Mouse (Mus musculus): ENCODE data around the gene Ppt2. TPM values are rescaled to one million over a fixed set of nuclear protein-coding genes. Genes with fewer than 3 reads are reported as not detected.

Gene Ppt2
- total RNA-seq (2021): 10 to 100 TPM; 35.7 to 38.9 TPM
- long read RNA-seq, experiment 1, transcript Ppt2-209 (9 exons, 1,710 nt): major isoform, 6 of 36 reads
- long read RNA-seq, experiment 1, partial matches to known transcripts: 3 of 36 reads
- long read RNA-seq, experiment 1, other reads (novel, unspliced or antisense): 25 of 36 reads
- long read RNA-seq, experiment 2, transcript Ppt2-209 (9 exons, 1,710 nt): major isoform, 7 of 34 reads
- long read RNA-seq, experiment 2, partial matches to known transcripts: 0 of 34 reads
- long read RNA-seq, experiment 2, other reads (novel, unspliced or antisense): 26 of 34 reads

GRCm38 (mm10) chr17:34627943-34628643, at the start of gene Ppt2:
Ppt2 (minus strand) TSS chr17:34628510.
- intact Hi-C loops (cut with DNase I; ENCODE audit: low total_unique reads): no loop called here
- DNase-seq: peak; percentile 59

DNA sequence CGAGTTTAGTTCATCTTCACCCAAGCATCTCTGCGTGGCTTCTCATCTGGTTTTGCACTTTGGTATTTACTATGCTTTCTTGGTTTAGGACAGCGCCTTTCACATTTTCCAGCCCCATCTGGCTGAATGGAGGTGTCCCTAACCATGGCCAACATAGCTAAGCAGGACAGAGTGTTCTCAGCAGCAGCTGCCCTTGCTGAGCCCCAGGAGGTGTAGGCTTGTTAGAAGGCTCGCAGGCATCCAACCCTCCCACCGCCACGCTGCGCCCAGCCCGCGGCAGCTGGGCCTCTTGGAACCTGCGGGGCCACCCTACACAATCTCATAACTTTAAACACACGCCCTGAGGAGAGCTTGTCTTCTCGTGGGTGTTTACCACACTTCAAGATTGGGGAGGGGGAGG, 48.4 kb upstream of the Ppt2 start:
- intact Hi-C loops (cut with DNase I; ENCODE audit: low total_unique reads): no loop called here
- no peak for DNase-seq

GRCm38 (mm10) chr17:34676093-34676460, 47.8 kb upstream of the Ppt2 start:
- intact Hi-C loops (cut with DNase I; ENCODE audit: low total_unique reads): no loop called here
- DNase-seq: no peak

- DNase-seq: no peak
- intact Hi-C loops (cut with DNase I; ENCODE audit: low total_unique reads): no loop called here
These were observed 47.1 kb upstream of the Ppt2 start for GRCm38 (mm10) chr17:34675205-34676092.

DNA sequence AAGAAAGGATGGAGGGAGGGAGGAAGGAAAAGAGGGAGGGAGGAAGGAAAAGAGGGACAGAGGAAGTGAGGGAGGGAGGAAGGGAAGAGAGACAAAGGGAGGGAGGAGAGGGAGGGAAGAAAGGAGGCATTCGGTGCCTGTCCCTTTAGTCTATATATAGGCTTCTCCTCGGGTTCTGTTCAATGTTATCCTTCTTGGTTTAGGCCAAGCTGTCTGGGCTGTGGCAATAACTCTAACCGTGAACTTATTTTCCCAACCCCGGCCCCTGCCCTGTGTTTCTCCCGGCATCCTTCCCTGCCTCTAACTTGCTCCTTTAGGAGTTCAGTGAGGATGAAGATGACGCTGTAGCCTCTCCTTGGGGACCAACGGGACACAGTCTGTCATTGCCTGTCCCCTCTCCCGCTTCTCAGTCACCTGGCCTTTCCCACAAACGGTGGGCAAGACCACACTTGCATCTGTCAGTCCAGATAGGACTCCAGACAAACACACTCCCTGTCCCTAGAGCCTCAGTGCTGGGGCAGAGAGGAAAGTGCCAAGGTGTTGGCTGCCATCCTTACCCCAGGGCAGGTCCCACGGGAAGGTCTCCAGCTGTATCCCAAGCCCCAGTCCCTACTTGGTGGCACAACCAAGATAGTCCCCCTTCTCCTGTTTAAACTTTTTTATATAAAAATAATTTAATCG, 46.4 kb upstream of the Ppt2 start:
- no peak for DNase-seq
- intact Hi-C loops (cut with DNase I; ENCODE audit: low total_unique reads): no loop called here

- no peak for DNase-seq
- intact Hi-C loops (cut with DNase I; ENCODE audit: low total_unique reads): no loop called here
These were observed 44.8 kb upstream of the Ppt2 start for GRCm38 (mm10) chr17:34673139-34673538.

DNA sequence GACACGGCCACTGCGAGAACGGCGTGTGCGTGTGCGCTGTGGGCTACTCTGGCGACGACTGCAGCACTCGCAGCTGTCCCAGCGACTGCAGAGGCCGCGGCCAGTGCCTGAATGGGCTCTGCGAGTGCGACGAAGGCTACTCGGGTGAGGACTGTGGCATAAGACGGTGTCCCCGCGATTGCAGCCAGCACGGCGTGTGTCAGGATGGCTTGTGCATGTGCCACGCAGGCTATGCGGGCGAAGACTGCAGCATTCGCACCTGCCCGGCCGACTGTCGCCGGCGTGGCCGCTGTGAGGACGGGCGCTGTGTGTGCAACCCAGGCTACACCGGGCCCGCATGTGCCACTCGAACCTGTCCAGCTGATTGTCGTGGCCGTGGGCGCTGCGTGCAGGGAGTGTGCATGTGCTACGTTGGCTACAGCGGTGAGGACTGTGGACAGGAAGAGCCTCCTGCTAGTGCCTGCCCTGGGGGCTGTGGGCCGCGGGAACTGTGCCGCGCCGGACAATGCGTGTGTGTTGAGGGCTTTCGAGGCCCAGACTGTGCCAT, 44.0 kb upstream of the Ppt2 start:
- intact Hi-C loops (cut with DNase I; ENCODE audit: low total_unique reads): no loop called here
- no peak for DNase-seq

- no peak for DNase-seq
- intact Hi-C loops (cut with DNase I; ENCODE audit: low total_unique reads): no loop called here
These were observed 43.1 kb upstream of the Ppt2 start for GRCm38 (mm10) chr17:34671151-34672066.

GRCm38 (mm10) chr17:34670235-34670634, 41.9 kb upstream of the Ppt2 start, which contains the start of gene Tnxb:
Tnxb (plus strand) TSS chr17:34670535.
- no peak for DNase-seq
- intact Hi-C loops (cut with DNase I; ENCODE audit: low total_unique reads): no loop called here

- intact Hi-C loops (cut with DNase I; ENCODE audit: low total_unique reads): no loop called here
These were observed 36.2 kb upstream of the Ppt2 start for GRCm38 (mm10) chr17:34664472-34664871.

GRCm38 (mm10) chr17:34663558-34663957, 35.2 kb upstream of the Ppt2 start:
- DNase-seq: no peak
- intact Hi-C loops (cut with DNase I; ENCODE audit: low total_unique reads): no loop called here

More at GRCm38 (mm10) chr17:34664472-34664871, 36.2 kb upstream of the Ppt2 start:
- DNase-seq: no peak

GRCm38 (mm10) chr17:34662978-34663377, 34.7 kb upstream of the Ppt2 start:
- no peak for DNase-seq
- intact Hi-C loops (cut with DNase I; ENCODE audit: low total_unique reads): no loop called here

DNA sequence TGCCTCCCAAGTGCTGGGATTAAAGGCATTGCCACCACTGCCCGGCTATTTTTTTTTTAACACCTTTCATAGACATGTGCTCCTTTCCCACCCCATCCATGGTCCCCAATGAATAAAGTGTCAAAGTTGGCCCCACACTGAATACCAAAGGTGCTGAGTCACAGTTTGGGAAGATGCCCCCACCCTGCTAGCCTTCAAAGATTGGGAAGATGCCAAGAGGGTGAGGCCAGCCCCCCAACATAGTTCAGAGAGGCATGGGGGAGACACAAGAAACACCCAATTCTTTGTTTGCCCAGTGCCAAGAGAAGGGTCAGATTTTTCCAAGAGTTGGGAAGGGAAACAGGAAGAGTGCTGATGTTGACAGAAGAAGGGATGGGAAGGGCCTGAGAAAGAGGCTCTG, 34.2 kb upstream of the Ppt2 start:
- intact Hi-C loops (cut with DNase I; ENCODE audit: low total_unique reads): no loop called here

DNA sequence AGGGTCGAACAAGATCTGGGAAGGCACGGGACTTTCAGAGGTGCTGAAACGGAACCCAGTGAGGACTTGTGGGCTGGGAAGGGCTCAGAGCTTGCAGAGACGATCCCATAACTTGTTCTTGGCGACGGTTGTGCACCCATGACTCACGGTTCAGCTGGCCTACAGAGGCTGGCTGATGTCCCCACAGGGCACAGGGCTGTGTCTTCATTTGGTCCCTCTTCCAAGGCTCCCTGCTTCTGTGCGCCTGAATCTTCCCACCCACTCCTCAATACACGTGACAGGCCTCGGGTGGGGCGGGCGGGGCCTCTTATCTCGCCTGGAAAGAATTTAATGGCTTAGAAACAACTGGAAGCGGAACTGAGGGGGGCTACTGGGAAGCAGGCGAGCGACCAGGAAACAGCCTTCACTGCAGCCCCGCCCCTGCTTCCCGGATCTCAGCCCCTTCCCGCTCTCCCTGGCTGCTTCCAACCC, 32.8 kb upstream of the Ppt2 start:
- peak; percentile 63 for DNase-seq
- intact Hi-C loops (cut with DNase I; ENCODE audit: low total_unique reads): no loop called here

More for the DNA sequence above, 34.2 kb upstream of the Ppt2 start:
- no peak for DNase-seq

DNA sequence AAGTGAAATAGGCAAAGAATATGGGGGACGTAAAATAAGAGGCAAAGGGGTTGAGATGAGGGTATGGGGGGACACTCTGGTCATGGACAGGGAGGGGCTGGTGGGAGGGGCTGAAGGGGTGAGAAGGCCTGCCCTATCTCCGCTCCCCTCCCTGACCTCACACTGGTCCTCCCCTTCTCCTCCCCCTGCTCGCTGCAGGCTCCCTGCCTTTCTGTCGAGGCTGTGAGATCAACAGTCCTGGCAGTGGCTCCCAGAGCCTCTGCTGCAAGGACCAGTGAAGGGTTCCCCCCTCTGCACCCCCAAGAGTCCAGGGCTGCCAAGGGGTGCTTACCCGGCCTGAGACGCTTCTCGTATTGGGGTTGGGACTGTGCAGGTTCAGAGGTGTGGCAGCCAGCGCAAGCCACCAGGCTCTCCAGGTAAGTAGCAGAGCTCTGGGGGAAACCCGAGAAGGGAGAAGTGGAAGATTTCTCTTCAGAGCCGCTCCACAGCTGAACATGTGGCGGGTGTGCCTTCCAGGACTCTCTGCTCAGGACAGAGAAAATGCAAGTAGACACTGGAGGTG, 32.0 kb upstream of the Ppt2 start:
- intact Hi-C loops (cut with DNase I; ENCODE audit: low total_unique reads): no loop called here

GRCm38 (mm10) chr17:34659897-34660214, 31.5 kb upstream of the Ppt2 start:
- intact Hi-C loops (cut with DNase I; ENCODE audit: low total_unique reads): no loop called here
- no peak for DNase-seq

More for the DNA sequence above, 32.0 kb upstream of the Ppt2 start:
- peak; percentile 68 for DNase-seq

- intact Hi-C loops (cut with DNase I; ENCODE audit: low total_unique reads): no loop called here
- no peak for DNase-seq
These were observed 31.0 kb upstream of the Ppt2 start for GRCm38 (mm10) chr17:34659181-34659896.

Measured in gastrocnemius, postnatal 14 days (tissue).